Mouse (Mus musculus): ENCODE data around the gene Knl1.
"Not testable (repeated sequence)": the region's sequence is repeated elsewhere in the genome, so short reads cannot be mapped to it uniquely, and the experiment has no call there.

The Knl1 gene

GRCm38 (mm10) chr2:119046649-119047611 lies at the start of gene Knl1:
TSS of gene Knl1 (plus strand) at chr2:119047119.
- peak; percentile 96 for DNase-seq (ENCODE audit: low read depth, low spot score)

- DNase-seq (ENCODE audit: low read depth, low spot score) = no peak
Observed at GRCm38 (mm10) chr2:118998115-118998866, 48.6 kb upstream of the Knl1 start.

- DNase-seq (ENCODE audit: low read depth, low spot score) = no peak
Observed at GRCm38 (mm10) chr2:118999025-118999639, 47.8 kb upstream of the Knl1 start.

GRCm38 (mm10) chr2:119006886-119007285 lies 40.0 kb upstream of the Knl1 start:
- peak; percentile 54 for DNase-seq (ENCODE audit: low read depth, low spot score)

GRCm38 (mm10) chr2:119009376-119009775 lies 37.5 kb upstream of the Knl1 start:
- DNase-seq (ENCODE audit: low read depth, low spot score) = no peak

GRCm38 (mm10) chr2:119014989-119015388 lies 31.9 kb upstream of the Knl1 start:
- DNase-seq (ENCODE audit: low read depth, low spot score) = no peak

GRCm38 (mm10) chr2:119015604-119016180 lies 31.2 kb upstream of the Knl1 start:
- DNase-seq (ENCODE audit: low read depth, low spot score) = peak; percentile 82

- not testable (repeated sequence) for DNase-seq (ENCODE audit: low read depth, low spot score)
Observed at GRCm38 (mm10) chr2:119016312-119016711, 30.6 kb upstream of the Knl1 start.

GRCm38 (mm10) chr2:119017647-119018046 lies 29.3 kb upstream of the Knl1 start:
- no peak for DNase-seq (ENCODE audit: low read depth, low spot score)

- no peak for DNase-seq (ENCODE audit: low read depth, low spot score)
Observed at GRCm38 (mm10) chr2:119018391-119019122, 28.4 kb upstream of the Knl1 start.

- peak; percentile 38 for DNase-seq (ENCODE audit: low read depth, low spot score)
Observed at GRCm38 (mm10) chr2:119019131-119019530, 27.8 kb upstream of the Knl1 start.

GRCm38 (mm10) chr2:119019538-119019937 lies 27.4 kb upstream of the Knl1 start:
- DNase-seq (ENCODE audit: low read depth, low spot score) = no peak

GRCm38 (mm10) chr2:119023154-119023660 lies 23.7 kb upstream of the Knl1 start:
- DNase-seq (ENCODE audit: low read depth, low spot score) = peak; percentile 20

- DNase-seq (ENCODE audit: low read depth, low spot score) = peak; percentile 37
Observed at GRCm38 (mm10) chr2:119024536-119025238, 22.2 kb upstream of the Knl1 start.

- no peak for DNase-seq (ENCODE audit: low read depth, low spot score)
Observed at GRCm38 (mm10) chr2:119025239-119025616, 21.7 kb upstream of the Knl1 start.

GRCm38 (mm10) chr2:119026951-119027350 lies 20.0 kb upstream of the Knl1 start:
- no peak for DNase-seq (ENCODE audit: low read depth, low spot score)

GRCm38 (mm10) chr2:119028941-119029551 lies 17.9 kb upstream of the Knl1 start, which contains the start of gene Ccdc32:
TSS of gene Ccdc32 (minus strand) at chr2:119029393.
- peak; percentile 97 for DNase-seq (ENCODE audit: low read depth, low spot score)

GRCm38 (mm10) chr2:119032191-119032590 lies 14.7 kb upstream of the Knl1 start:
- DNase-seq (ENCODE audit: low read depth, low spot score) = no peak

GRCm38 (mm10) chr2:119034656-119035396 lies 12.1 kb upstream of the Knl1 start, which contains the start of gene Rpusd2:
TSS of gene Rpusd2 (plus strand) at chr2:119034790.
- peak; percentile 99 for DNase-seq (ENCODE audit: low read depth, low spot score)

All from brain, adult 2 months (tissue).